Mouse (Mus musculus): ENCODE measurements at regions not wholly inside any gene's neighbourhood (a gene's known extent, or its start where the extent isn't known, plus 50 kb on each side); places are given as distances from the start of the nearest gene placed in this dataset.

DNA sequence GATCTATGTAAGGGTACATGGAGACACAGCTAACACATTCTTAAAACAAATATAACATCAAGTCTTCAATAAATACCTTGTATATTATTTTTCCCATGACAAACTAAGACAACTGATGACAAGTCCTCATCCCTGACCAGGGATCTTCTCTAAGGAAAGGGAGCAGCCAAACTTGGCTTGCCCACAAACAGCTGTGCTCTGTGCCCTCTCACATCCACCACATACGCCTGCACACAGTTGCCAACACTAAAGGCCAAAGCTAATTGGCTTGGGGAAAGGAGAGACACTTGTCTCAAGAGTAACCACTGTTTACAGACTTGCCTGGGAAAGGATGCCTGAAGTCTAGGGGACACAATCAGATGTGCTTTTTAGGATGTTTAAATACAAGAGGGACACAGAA, 241.3 kb upstream of the Marcks start:
- DNase-seq (ENCODE audit: low read depth in 1 of 2, low spot score in 2 of 2): no peak

DNA sequence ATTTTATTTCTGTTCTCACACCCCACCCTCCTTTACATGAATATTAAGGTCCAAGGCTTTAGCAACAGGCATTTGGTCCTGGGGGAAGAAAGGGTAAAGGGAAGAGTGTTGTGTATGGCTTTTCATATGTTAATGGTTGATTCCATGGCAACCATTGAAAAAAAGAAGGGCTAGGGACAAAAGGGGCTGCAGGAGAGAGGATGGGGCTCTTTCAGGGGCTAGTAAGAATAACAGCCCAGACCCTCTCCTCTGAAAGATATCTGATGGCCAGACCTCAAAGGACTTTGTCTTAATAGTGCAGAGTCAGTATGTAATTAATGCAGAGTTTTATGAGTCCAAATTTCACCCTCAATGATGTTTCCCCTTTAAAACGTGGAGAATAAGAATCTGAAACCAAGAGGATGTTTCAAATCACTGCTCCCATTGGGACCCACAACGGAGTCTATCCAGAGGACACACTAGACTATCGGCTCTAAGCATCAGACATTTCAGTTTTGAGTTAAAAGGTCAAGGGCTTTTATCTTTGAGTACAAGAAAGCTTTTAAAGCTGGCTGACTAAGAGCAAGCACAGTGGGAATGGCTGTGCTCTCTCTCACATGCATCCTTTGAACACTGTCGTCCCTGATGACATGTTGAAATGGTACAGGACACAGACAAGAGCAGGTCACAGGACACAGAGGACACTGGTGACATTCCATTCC, 239.4 kb upstream of the Marcks start:
- DNase-seq (ENCODE audit: low read depth in 1 of 2, low spot score in 2 of 2): no peak

DNA sequence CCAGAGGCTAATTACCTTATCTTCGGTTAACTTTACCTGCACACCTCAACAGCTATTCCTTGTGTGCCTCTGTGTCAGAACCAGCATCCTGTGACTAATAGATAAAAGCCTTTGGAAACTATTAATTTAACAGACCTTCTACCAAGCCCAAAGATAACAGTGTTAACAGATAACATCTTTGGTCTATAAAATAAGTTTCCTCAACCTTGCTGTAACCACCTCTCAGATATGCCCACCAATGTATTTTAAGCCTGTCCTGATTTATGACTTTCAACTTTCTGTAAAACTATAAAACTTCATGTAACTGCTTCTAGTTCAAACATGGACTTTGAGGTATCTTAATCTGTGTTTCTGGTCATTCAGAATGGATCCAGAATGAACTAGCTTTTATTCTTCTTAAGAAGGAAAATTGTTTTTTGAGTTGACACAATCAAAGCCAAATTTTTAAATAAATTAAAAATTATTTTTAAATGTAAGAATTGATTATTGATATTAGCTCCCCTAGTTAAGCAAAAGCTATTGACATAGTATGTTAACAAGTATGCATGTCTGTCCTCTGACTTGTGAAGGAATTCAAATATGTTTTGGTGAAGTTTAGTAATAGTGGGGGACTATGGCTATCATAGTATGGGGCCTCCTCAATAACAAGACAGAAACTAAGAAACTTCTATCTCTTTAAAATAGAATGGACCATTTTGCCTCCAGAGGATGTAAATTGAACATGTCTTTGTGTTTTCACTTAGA, 238.7 kb upstream of the Marcks start:
- DNase-seq (ENCODE audit: low read depth in 1 of 2, low spot score in 2 of 2): no peak

DNA sequence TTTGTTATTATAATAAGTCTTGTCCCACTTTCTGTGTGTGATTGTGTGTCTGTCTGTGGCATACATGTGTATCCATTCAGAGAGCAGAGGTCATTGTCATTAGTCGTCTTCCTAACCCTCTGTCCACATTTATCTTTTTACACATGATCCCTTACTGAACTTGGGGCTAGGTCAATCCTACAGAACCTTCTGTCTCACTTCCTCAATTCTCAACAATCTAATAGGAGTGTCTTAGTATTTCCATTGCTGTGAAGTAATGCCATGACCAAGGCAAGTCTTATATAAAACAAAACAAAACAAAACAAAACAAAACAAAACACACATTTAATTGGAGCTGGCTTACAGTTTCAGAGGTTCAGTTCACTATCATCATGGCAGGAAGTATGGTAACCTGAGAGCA, 237.5 kb upstream of the Marcks start:
- DNase-seq (ENCODE audit: low read depth in 1 of 2, low spot score in 2 of 2): no peak

- no peak for DNase-seq (ENCODE audit: low read depth in 1 of 2, low spot score in 2 of 2)
Measured at GRCm38 (mm10) chr10:37375648-37376047, 236.9 kb upstream of the Marcks start.

DNA sequence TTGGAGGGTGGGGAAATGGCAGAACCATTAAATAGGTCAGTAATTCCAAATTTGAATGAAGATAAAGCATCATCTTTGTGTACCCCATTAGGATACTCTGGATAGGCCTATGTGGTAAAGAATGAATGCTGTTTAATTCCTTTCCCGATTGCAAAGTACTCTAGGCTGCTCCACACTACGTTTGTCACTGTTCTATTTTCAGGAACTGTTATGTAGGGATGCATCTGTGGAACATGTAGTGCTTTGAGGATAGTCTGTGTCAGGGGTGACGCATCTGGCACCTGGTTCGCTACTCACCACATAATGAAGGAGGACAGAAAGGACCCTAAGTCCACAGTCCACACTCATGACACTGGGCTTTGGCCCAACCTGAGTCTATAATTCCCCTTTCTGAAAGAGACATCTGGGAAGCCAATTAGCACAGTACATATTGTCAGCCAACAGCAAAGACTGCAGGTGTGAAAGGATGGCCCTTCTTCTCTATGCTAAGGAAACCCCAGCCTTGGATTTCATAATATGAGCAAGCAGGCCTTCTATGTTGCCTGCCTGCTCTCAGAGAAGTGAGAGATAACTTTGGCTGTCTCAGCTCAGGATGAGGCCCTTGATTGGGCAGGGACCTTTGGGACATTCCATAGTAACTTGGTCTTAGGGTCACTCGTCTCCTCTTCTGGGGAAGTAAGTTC, 230.4 kb upstream of the Marcks start:
- DNase-seq (ENCODE audit: low read depth in 1 of 2, low spot score in 2 of 2): no peak

DNA sequence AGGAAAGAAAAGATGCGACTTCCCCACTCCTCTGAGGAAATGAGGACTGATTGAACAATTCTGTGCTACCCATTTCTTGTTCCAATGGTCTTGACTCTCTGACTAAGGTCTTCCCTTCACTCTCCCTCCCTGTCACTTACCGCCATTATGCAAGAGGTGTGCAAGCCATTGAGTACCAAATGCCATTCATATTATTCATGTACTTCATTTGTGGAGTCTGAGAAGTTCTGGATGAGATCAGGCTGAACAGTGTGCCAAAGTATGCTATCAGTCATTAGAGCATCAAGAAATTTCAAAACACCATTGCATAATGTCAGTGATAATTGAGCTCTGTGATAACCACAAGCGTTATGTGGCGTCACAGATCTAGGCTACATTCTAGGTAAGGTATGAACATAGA, 229.1 kb upstream of the Marcks start:
- no peak for DNase-seq (ENCODE audit: low read depth in 1 of 2, low spot score in 2 of 2)

DNA sequence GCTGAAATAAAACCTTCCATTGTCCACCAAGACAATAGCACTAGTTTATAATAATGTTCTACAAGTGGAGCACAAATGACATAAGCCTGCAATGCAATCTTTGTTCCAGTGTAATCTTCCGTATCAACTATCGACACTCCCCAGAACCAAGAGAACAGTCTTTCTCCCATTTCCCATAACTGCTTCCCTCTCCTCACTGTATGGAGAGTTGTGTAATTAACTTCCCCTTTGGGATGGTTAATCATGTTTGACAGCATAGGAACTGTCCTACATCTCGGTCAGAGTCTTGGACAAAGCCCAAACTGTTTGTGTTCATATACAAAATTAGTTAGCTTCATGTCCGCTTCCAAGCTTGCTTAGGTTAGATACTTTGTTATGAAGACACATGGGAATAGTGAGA, 225.8 kb upstream of the Marcks start:
- DNase-seq (ENCODE audit: low read depth in 1 of 2, low spot score in 2 of 2): no peak

DNA sequence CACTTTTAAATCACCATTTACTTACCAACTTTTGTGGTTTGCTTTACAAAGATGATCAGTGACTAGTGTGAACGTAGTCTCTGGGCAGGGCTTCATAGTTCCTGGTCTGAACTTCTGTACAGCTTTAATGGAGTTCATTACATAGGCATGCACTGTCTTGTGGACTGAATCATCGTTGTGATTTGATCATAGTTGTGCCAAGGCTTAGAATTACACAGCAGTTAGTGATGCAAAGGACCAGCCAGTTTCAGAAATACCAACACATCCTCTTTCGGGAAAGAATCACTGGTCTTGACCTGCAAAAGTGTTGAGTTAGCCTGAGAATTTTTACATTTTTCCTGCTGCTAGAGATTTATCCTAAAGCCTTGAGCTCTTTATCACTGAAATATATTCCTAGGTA, 222.3 kb upstream of the Marcks start:
- no peak for DNase-seq (ENCODE audit: low read depth in 1 of 2, low spot score in 2 of 2)

DNA sequence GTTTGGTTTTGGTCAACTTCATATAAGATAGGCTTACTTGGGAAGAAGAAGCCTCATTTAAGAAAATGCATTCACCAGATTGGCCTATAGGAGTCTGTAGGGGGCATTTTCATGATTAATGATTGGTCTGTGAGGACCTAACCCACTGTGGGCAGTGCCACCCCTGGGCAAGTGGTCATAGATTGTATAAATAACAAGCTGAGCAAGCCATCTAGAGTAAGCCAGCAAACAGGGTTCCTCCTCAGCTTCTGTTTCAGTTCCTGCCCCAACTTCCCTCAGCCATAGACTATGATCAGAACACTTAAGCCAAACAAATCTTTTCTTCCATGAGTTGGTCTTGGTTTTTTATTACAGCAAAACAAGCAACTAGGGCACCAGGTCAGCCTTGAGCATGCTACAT, 220.2 kb upstream of the Marcks start:
- no peak for DNase-seq (ENCODE audit: low read depth in 1 of 2, low spot score in 2 of 2)

DNA sequence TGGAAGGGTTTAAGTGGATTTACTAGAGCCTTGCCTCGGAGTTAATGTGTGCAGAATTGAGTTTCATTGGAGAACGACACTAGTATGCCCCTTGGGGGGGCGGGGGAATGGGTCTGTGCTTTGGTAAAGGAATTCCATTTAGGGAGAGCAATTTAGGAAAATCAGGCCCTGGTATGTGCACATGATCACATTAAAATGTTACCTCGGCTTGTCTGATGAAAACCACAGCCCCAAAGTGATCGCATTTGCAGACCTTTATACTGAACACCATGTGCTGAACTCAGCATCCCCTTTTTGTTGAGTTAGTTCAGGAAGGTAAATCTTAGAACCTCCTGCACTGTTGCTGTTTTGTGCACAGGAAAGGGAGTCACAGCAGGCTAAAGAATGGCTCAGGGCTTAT, 219.6 kb upstream of the Marcks start:
- no peak for DNase-seq (ENCODE audit: low read depth in 1 of 2, low spot score in 2 of 2)

- no peak for DNase-seq (ENCODE audit: low read depth in 1 of 2, low spot score in 2 of 2)
Measured at GRCm38 (mm10) chr10:37357304-37358060, 218.8 kb upstream of the Marcks start.

- DNase-seq (ENCODE audit: low read depth in 1 of 2, low spot score in 2 of 2): no peak
Measured at GRCm38 (mm10) chr10:37349261-37349660, 210.5 kb upstream of the Marcks start.

DNA sequence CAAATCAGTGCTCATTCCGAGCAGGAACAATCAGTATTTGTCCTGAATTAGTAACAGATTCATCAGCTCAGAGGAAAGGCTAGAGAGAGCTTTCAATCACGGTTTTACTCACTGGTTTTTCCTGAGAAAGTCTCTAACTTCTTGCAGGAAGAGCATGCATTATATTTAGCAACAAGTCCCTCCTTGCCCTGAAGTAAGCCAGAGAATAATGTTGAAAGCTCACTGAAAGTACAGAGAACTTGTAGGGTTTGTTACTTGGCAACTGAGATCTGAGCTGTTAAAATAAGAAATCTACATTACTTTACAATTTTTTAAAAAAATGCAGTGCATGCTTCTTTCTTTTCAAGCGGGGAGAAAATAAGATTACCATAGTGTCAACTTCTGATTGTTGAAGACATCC, 209.7 kb upstream of the Marcks start:
- DNase-seq (ENCODE audit: low read depth in 1 of 2, low spot score in 2 of 2): no peak

- DNase-seq (ENCODE audit: low read depth in 1 of 2, low spot score in 2 of 2): no peak
Measured at GRCm38 (mm10) chr10:37347661-37348060, 208.9 kb upstream of the Marcks start.

GRCm38 (mm10) chr10:37342675-37343074, 204.0 kb upstream of the Marcks start:
- no peak for DNase-seq (ENCODE audit: low read depth in 1 of 2, low spot score in 2 of 2)

DNA sequence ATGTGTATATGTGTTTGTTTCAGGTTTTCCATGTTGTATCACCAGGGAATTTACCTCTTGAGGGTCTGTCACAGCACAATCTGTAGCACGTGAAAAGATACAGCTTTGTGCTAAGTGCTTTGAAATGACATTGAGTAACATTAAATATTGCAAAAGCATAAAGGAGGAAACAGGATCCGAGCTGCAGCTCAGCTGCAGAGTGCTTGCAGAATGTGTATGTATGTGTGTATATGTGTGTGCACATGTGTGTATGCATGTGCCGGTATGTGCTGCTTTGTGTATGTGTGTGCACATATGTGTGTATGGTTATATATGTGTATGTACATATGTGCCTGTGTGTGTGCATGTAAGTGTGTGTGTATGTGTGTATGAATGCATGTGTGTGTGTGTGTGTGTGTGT, 200.9 kb upstream of the Marcks start:
- no peak for DNase-seq (ENCODE audit: low read depth in 1 of 2, low spot score in 2 of 2)

GRCm38 (mm10) chr10:37338073-37338912, 199.6 kb upstream of the Marcks start:
- DNase-seq (ENCODE audit: low read depth in 1 of 2, low spot score in 2 of 2): peak; percentile 58 to 74

- peak; percentile 52 to 66 for DNase-seq (ENCODE audit: low read depth in 1 of 2, low spot score in 2 of 2)
Measured at GRCm38 (mm10) chr10:37337172-37337620, 198.5 kb upstream of the Marcks start.

GRCm38 (mm10) chr10:37335148-37335547, 196.4 kb upstream of the Marcks start:
- DNase-seq (ENCODE audit: low read depth in 1 of 2, low spot score in 2 of 2): no peak

DNA sequence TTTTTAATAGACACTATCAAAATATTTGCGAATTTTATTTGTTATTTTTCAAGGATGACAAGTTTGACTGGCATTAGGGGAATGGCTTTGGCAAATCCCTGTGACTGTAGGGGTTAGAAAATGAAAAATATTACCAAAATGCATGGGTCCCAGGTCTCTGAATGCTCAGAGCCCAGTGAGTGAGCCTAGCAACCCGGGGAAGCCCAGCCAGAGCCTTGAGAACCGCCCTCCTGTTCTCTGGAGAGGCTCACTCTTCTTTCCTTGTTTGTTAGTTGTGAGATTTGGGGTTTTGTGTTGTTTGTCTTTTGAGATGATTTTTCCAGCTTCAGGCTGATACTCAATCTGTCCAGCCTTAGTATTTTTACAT, 187.4 kb upstream of the Marcks start:
- DNase-seq (ENCODE audit: low read depth in 1 of 2, low spot score in 2 of 2): no peak
